Mouse (Mus musculus) kidney, adult 9 months (tissue): ENCODE measurements around the gene Avpr1a.

Experiments
- DNase-seq: peaks from one replicate; pipeline ENCODE4 v3.0.0; 2022

The Avpr1a gene

DNA sequence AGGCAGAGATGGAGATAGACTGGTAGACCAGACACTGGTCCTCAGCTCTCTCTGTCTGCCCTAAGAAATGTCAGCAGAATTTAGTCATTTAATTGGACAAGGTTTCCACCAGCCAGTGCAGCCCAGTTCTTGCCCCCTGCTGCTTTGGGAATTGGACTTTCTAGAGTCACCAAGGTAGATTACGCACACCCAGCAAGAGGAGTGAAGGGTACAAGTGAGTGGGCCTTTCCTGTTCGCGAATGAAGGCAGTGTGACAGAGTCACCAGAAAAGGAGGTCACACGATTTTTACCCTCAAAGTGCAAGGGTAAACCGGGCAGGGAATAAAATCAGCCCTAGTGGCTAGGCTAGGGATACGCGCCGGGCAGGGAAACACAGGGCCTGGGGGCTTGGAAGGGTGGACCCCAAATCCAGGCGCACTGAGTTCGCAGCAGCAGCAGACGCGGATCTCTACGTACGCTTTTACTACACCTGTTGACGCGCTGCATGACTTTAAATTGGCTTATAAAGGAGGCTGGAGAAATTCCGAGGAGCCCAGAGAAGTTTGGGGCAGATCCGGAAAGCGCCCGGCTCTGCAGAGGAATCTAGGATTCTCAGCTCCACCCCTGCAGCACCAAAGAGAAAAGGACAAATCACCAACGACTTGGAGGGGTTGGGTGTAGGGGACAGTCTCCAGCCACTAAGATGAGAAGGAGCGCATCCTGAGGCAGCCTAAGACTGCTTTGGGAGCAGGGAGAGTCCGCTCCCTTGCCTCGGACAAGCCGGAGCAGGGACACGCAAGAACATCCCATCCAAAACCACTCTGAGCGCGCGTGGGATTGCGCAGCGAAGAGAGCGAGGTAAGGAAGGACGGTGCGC is at the start of gene Avpr1a:
Avpr1a (plus strand) TSS at position 639 of the 856 bp plus-strand sequence.
- no peak for DNase-seq

GRCm38 (mm10) chr10:122402270-122402669 is 46.0 kb upstream of the Avpr1a start:
- DNase-seq, result no peak

GRCm38 (mm10) chr10:122406333-122406732 is 42.0 kb upstream of the Avpr1a start:
- no peak for DNase-seq

GRCm38 (mm10) chr10:122408697-122409409 is 39.4 kb upstream of the Avpr1a start:
- peak; percentile 64 for DNase-seq

DNA sequence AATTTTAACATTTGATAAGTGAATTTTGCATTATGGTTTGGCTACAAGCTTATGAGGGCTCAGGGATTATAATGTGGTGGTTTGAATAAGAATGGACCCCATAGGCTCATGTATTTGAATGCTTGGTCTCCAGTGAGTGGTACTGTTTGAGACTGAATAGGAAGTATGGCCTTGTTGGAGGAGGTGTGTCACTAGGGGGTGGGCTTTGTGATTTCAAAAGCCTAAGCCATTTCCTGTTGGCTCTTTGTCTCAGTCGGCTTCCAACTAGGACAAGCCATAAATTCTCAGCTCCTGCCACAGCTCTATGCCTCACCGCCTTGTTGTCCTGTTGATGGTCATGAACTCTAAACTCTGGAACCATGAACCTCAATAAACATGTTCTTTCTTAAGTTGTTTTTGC is 37.5 kb upstream of the Avpr1a start:
- DNase-seq, result peak; percentile 13

GRCm38 (mm10) chr10:122432690-122433089 is 15.6 kb upstream of the Avpr1a start:
- DNase-seq, result no peak

- DNase-seq, result peak; percentile 80
Observed at GRCm38 (mm10) chr10:122447275-122447674, 1.0 kb upstream of the Avpr1a start.

DNA sequence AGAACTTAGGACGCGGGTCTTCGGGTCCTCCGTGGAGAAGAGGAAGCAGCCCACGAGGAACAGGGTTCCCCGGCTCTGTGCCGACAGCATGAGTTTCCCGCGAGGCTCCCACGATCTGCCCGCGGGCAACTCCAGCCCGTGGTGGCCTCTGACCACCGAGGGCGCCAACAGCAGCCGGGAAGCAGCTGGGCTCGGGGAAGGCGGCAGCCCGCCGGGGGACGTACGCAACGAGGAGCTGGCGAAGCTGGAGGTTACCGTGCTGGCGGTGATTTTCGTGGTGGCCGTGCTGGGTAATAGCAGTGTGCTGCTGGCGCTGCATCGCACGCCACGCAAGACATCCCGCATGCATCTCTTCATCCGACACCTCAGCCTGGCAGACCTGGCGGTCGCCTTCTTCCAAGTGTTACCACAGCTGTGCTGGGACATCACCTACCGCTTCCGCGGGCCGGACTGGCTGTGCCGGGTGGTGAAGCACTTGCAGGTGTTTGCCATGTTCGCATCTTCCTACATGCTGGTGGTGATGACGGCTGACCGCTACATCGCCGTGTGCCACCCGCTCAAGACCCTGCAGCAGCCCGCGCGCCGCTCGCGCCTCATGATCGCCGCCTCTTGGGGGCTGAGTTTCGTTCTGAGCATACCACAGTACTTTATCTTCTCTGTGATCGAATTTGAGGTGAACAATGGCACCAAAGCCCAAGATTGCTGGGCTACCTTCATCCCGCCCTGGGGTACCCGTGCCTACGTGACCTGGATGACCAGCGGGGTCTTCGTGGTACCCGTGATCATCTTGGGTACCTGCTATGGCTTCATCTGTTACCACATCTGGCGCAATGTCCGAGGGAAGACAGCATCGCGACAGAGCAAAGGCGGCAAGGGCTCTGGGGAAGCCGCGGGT is 665 bp downstream of the Avpr1a start:
- DNase-seq, result no peak

GRCm38 (mm10) chr10:122449856-122450255 is 1.6 kb downstream of the Avpr1a start:
- DNase-seq, result no peak

DNA sequence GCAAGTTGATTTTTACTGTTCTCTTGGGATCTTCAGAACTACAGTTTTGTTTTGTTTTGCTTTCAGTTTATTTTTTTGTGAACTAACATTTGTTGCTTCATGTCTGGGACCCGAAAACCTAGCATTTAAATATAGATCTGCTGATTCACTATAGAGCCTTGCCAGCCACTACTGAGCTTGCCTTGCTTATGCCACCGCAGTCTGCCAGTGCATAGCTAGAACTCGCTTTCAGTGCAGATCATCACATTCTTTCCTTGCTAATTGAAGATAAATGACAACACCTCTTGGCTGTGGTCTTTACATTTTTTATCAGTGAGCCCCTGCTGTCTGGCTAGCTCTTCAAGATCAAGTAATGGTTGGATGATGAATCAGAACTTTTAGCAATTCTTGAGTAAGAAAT is 5.2 kb downstream of the Avpr1a start:
- DNase-seq, result no peak

- no peak for DNase-seq
Observed at GRCm38 (mm10) chr10:122455793-122456192, 7.5 kb downstream of the Avpr1a start.

GRCm38 (mm10) chr10:122476846-122477245 is 28.5 kb downstream of the Avpr1a start:
- no peak for DNase-seq

DNA sequence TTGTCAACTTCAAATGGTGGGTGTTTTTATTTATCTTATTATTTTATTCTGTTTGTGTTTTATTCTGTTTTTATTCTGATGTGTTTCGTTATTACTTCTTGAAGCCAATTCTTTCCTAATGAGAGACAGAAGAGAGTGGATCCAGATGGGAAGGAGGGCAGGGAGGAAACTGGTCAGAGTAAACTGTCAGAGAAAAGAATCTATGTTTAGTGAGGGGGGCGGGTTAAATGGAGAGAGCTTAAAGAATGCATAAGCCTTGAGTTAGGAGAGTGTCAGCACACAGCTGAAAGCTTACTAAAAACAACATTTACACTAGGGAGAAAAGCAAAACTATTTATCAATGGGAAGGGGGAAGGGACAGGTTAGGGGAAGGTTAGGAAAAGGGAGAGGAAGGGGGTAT is 50.3 kb downstream of the Avpr1a start:
- DNase-seq, result no peak

- DNase-seq, result no peak
Observed at GRCm38 (mm10) chr10:122499306-122499705, 51.0 kb downstream of the Avpr1a start.
